Mouse (Mus musculus) embryonic facial prominence, embryonic 14.5 days (tissue): Measurements from ENCODE around the gene Cyld. TPM values are rescaled to one million over a fixed set of nuclear protein-coding genes. Genes with fewer than 3 reads are reported as not detected.

Experiments
- ATAC-seq: fragments of 200-750 bp; cut with Nextera tagmentation; 2 replicates; pipeline ENCODE4 v1.8.0; 2017; ENCODE audit warnings: low read depth, moderate number of reproducible peaks, moderate TSS enrichment
- DNase-seq: peaks from one replicate; pipeline ENCODE4 v3.0.0-alpha.2; 2015; ENCODE audit warnings: low spot score
- H3K27ac ChIP-seq: fragments of 300-500 bp; sonication (generic); replicated peaks from 2 replicates; pipeline ENCODE4 v1.5.1; 2014; ENCODE audit warnings: low read depth, mild to moderate bottlenecking, low read length, moderate library complexity
- H3K27me3 ChIP-seq: fragments of 300-500 bp; sonication (generic); replicated peaks from 2 replicates; pipeline ENCODE4 v1.6.1; 2014; ENCODE audit warnings: low read length; ENCODE audit not compliant: control insufficient read depth, insufficient read depth
- H3K36me3 ChIP-seq: fragments of 300-500 bp; sonication (generic); 2 replicates; pipeline ENCODE4 v1.6.1; 2014; ENCODE audit warnings: low read length, mixed read lengths; ENCODE audit not compliant: control insufficient read depth, insufficient read depth
- H3K4me1 ChIP-seq: fragments of 300-500 bp; sonication (generic); 2 replicates; pipeline ENCODE4 v1.6.1; 2014; ENCODE audit warnings: antibody characterized with exemption, low read length; ENCODE audit not compliant: control insufficient read depth, insufficient read depth
- H3K4me2 ChIP-seq: fragments of 300-500 bp; sonication (generic); 2 replicates; pipeline ENCODE4 v1.6.1; 2014; ENCODE audit warnings: low read depth, mild to moderate bottlenecking, low read length, moderate library complexity, mixed read lengths
- H3K4me3 ChIP-seq: fragments of 300-500 bp; sonication (generic); 2 replicates; pipeline ENCODE4 v1.5.1; 2014; ENCODE audit warnings: low read depth, mild to moderate bottlenecking, low read length
- H3K9ac ChIP-seq: fragments of 300-500 bp; sonication (generic); 2 replicates; pipeline ENCODE4 v1.6.1; 2014; ENCODE audit warnings: low read depth, mild to moderate bottlenecking, low read length, moderate library complexity, mixed read lengths
- H3K9me3 ChIP-seq: fragments of 300-500 bp; sonication (generic); 2 replicates; pipeline ENCODE4 v1.6.1; 2016; ENCODE audit warnings: low read length; ENCODE audit not compliant: control insufficient read depth
- WGBS: fragments of 180-500 bp; shearing (Covaris S2); extraction: QIAGEN DNeasy Blood & Tissue Kit; methylation state at CpG from one replicate; pipeline ENCODE4 v1.1.7; 2014; 5-methylcytosine and 5-hydroxymethylcytosine counted together
- polyA plus RNA-seq: library from polyadenylated mRNA; unstranded; fragments of >200 nt; fragmentation: Nextera tagmentation; extraction: Ambion mirVana; gene quantifications from 2 replicates; pipeline ENCODE4 v1.2.1, GENCODE M21; 2014

Gene Cyld
- polyA plus RNA-seq, 1 experiment from 2014 or later, result 12.0 TPM

DNA sequence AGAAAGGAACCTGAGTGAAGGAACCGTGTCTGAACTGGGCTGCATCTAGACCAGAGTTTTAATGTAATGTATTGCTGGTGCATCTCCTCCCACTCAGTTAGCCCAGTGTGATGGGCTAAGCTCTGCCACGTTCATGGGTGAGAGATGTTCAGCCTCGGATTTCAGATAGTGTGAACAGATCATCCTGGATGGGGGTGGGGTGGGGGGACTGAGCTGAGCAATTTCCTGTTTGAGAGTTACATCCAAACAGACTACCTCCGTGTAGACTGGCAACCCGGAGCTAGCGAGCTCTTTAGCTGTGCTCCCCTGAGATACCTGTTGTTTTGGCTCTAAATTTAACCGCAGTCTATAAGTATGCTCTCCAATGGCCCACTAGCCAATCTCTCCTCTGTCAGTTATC, 4.9 kb upstream of the Cyld start:
- H3K4me3 ChIP-seq, result no peak overlapping the region
- 23% methylated on average over 7 of the region's 7 CpGs for WGBS
- peaks cover 5% of the 10 kb centered on the region; the same call in 1 of the 2 replicates for H3K4me1 ChIP-seq
- H3K36me3 ChIP-seq, result no peaks in the 10 kb centered on the region
- H3K27me3 ChIP-seq, result no peaks in the 10 kb centered on the region
- no peaks in the 10 kb centered on the region for H3K9me3 ChIP-seq
- ATAC-seq (no peak), DNase-seq (no peak)
- H3K9ac ChIP-seq, result no peak overlapping the region
- H3K4me2 ChIP-seq, result no peak overlapping the region
- H3K27ac ChIP-seq, result no peak overlapping the region

DNA sequence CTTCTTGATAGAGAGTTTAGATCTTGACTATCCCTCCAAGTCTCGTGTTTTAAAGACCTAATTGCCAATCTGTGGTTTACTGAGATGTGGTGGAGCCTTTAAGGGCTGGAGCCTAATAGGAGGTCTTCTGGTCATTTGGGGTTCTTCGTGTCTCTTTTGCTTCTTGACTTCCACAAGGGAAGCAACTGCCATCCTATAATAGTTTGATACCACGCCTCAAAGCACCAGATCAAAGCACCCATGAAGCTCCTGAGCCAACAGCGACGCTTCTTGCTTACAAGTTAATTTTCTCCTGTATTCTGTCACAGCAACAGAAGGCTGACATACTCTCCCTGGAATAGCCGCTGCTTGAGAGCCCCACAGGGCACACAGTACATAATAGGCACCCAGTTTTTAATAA, 4.0 kb upstream of the Cyld start:
- H3K9me3 ChIP-seq, result no peaks in the 10 kb centered on the region
- DNase-seq (peak; percentile 17), ATAC-seq (no peak)
- H3K4me2 ChIP-seq, result no peak overlapping the region
- peaks cover 9% of the 10 kb centered on the region for H3K4me1 ChIP-seq
- H3K4me3 ChIP-seq, result no peak overlapping the region
- H3K9ac ChIP-seq, result no peak overlapping the region
- no peak overlapping the region for H3K27ac ChIP-seq
- H3K27me3 ChIP-seq, result no peaks in the 10 kb centered on the region
- 75% methylated on average over 6 of the region's 6 CpGs for WGBS
- H3K36me3 ChIP-seq, result no peaks in the 10 kb centered on the region

DNA sequence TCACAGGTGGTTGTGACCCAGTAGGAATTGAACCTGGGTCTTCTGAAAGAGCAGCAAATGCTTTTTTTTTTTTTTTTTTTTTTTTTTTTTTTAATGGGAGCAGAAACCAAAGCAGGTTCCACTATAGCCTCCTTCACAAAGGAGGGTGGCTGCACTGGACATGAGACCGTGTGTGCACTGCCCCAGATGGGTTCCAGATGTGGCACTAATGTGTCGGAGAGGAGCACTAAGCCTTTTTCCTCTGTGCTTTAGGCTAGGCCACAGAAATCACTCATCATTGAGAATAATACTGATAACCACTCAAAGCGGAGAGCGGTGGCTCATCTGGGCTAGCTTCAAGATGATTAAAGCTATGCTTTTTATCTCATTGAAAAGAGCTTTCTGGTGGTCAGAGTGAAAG, 3.5 kb upstream of the Cyld start:
- H3K9ac ChIP-seq, result no peak overlapping the region
- H3K4me2 ChIP-seq, result no peak overlapping the region
- peaks cover 11% of the 10 kb centered on the region for H3K4me1 ChIP-seq
- ATAC-seq, result no peak
- whole genome bisulfite sequencing, result 50% methylated on average over 4 of the region's 4 CpGs
- H3K27me3 ChIP-seq, result no peaks in the 10 kb centered on the region
- no peaks in the 10 kb centered on the region for H3K9me3 ChIP-seq
- DNase-seq, result no peak
- H3K4me3 ChIP-seq, result no peak overlapping the region
- H3K36me3 ChIP-seq, result no peaks in the 10 kb centered on the region
- no peak overlapping the region for H3K27ac ChIP-seq

DNA sequence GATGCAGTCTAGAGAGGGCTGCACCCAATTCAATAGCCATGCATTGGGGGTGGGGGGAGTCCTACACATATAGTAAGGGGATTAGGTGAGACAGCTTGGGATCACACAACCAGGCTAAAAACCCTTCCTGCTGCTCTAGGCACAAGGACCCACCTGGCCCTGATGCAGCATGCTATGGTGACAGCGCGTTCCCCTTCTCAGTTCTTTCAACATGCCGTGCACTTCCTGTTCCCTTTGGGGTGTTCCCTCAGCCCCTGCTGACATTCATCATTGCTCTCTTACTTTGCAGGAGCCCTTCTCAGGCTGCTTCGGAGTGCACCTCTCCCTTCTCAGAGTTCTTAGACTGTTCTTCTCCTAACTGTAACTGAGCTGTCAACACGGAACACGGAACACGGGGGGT, 2.5 kb upstream of the Cyld start:
- ATAC-seq, result no peak
- Histone ChIP-seq H3K4me3 (no peak overlapping the region), H3K4me1 (peaks cover 11% of the 10 kb centered on the region), H3K27me3 (no peaks in the 10 kb centered on the region), H3K9me3 (no peaks in the 10 kb centered on the region), H3K9ac (no peak overlapping the region), H3K4me2 (no peak overlapping the region), H3K27ac (no peak overlapping the region), H3K36me3 (no peaks in the 10 kb centered on the region)
- DNase-seq, result no peak
- WGBS, result 61% methylated on average over 7 of the region's 7 CpGs

DNA sequence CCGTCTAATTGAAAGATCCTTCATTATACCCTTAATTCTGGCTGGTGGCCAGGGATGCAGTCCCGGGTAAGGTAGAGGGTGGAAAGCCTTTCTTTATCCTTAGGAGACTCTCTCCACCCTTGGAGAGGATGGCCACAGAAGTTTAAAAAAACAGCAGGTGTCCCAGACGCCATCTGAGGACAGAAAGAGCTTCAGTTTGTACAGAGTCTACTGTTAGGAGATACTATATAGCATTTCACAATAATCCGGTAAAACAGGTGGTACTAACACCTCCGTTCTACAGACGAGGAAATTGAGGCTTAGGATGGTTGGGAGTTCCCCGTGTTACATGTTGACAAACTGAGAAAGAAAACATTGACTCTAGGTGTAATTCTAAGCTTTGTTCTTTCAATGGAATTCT, 600 bp upstream of the Cyld start:
- ATAC-seq (no peak), DNase-seq (peak; percentile 13)
- peaks cover 10% of the 10 kb centered on the region for H3K4me1 ChIP-seq
- H3K27me3 ChIP-seq, result no peaks in the 10 kb centered on the region
- no peaks in the 10 kb centered on the region for H3K36me3 ChIP-seq
- H3K4me3 ChIP-seq, result peak overlapping the region; percentile 92
- peak overlapping the region; percentile 20; the same call in 1 of the 2 replicates for H3K9ac ChIP-seq
- H3K27ac ChIP-seq, result no peak overlapping the region
- 19% methylated on average over 7 of the region's 7 CpGs for WGBS
- peak overlapping the region; percentile 79 for H3K4me2 ChIP-seq
- H3K9me3 ChIP-seq, result no peaks in the 10 kb centered on the region

DNA sequence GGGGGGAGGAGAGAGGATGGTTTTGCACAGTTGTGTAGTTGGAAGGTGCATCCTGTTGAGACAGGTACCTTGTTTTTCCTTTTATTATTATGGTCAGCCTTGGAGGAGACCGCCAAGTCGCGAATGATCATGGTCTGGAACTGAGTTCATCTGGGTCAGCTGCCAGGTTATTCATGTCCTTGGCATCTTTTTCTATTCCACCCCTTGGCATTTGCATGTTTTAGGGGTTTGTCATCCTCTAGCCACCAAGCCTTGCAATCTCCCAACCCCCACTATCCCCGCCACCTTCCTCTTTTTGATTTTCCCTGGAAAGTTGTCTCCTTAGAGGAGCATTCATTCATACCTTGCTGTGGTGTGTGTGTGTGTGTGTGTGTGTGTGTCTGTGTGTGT, 809 bp downstream of the Cyld start:
- 17% methylated on average over 4 of the region's 4 CpGs for WGBS
- DNase-seq (no peak), ATAC-seq (no peak)
- Histone ChIP-seq H3K4me1 (peaks cover 6% of the 10 kb centered on the region), H3K9me3 (no peaks in the 10 kb centered on the region), H3K9ac (peak overlapping the region; percentile 90), H3K36me3 (no peaks in the 10 kb centered on the region), H3K4me2 (peak overlapping the region; percentile 79), H3K4me3 (peak overlapping the region; percentile 92), H3K27me3 (no peaks in the 10 kb centered on the region), H3K27ac (peak overlapping the region; percentile 61; the same call in 1 of the 2 replicates)

DNA sequence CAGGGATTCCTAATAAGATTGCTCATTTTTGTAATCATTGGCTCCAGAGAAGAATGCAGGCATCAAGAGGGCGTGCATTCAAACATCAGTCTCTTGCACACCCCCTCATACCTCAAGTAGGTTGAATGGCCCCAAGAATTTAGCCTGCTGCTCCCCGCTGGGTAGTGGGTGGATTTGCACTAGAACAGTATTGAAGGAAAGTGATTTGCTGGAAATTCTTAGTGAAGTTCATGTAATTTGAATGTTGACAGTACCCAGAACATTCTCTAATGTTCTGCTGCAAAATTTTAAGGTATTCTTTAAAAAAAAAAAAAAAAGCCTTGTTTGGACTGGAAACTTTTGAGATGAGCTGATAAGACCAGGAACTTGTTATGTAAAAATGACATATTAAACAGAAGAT, 1.2 kb downstream of the Cyld start:
- Histone ChIP-seq H3K9me3 (no peaks in the 10 kb centered on the region), H3K4me2 (peak overlapping the region; percentile 79), H3K4me1 (peaks cover 6% of the 10 kb centered on the region), H3K27me3 (no peaks in the 10 kb centered on the region), H3K36me3 (no peaks in the 10 kb centered on the region), H3K27ac (no peak overlapping the region), H3K4me3 (peak overlapping the region; percentile 92), H3K9ac (peak overlapping the region; percentile 90; the same call in 1 of the 2 replicates)
- DNase-seq, result no peak
- WGBS, result 44% methylated on average over 2 of the region's 2 CpGs
- no peak for ATAC-seq

DNA sequence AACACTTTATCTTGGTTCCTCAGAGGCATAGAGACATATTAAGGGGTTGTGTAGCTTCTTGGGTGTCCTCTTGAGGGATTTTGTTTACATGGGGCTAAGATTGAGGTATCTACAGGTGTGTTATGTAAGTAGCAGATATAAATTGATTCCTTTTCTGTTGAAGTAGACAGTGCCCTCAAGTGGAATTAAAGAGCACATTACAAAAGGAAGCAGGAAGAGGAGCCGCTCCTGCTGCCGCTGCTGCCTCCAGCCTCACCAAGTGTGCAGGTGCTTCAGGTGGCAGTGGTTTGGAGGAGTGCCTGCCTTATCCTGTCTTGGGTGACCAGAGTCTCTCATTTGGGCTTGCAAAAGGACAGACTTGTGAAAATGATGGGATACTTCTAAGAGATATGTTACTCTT, 4.8 kb downstream of the Cyld start:
- ATAC-seq, result no peak
- Histone ChIP-seq H3K36me3 (no peaks in the 10 kb centered on the region), H3K4me2 (no peak overlapping the region), H3K4me1 (peaks cover 6% of the 10 kb centered on the region; the same call in 1 of the 2 replicates), H3K9ac (no peak overlapping the region), H3K27ac (no peak overlapping the region), H3K27me3 (no peaks in the 10 kb centered on the region), H3K9me3 (no peaks in the 10 kb centered on the region), H3K4me3 (no peak overlapping the region)
- DNase-seq, result no peak
- 20% methylated on average over 2 of the region's 2 CpGs for WGBS

DNA sequence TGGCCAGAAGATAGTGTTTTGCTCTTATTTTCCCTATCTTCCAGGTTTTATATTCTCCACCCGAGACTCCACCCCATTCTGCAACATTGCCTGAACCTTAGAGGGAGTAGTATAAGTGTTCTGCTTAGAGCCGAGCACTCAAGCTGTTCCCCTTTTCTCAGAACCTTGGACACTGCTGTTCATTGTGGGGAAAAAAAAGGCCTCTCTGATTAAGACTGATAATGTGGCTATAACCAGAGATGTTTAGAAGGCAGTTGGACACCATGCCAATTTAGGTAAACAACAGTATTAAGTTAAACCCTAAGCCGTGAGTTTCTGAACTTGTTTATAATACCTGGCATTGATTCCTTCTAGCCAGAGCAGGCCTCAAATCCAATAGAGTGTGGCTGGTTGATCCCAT, 6.0 kb downstream of the Cyld start:
- Histone ChIP-seq H3K4me3 (no peak overlapping the region), H3K27me3 (no peaks in the 10 kb centered on the region), H3K9me3 (no peaks in the 10 kb centered on the region), H3K4me2 (no peak overlapping the region), H3K36me3 (peaks cover 5% of the 10 kb centered on the region; the same call in 1 of the 2 replicates), H3K4me1 (peaks cover 3% of the 10 kb centered on the region; the same call in 1 of the 2 replicates), H3K9ac (no peak overlapping the region), H3K27ac (no peak overlapping the region)
- no peak for DNase-seq
- no peak for ATAC-seq
- 83% methylated on average over 3 of the region's 3 CpGs for WGBS
